Comparison of ENCODE assay signal across 8 mouse cellular contexts in genomic region chr17:5150660-5151063, GRCm38 (mm10).
A peak's percentile ranks its signal among the peaks of the same experiment; 100 is the strongest.
DNase-seq lines count a peak whose midpoint lies in the region; ATAC-seq lines count a peak whose summit lies in the region.

No protein-coding gene starts in this region.

- no peak overlapping the region for H3K4me3 ChIP-seq in kidney, embryonic 14.5 days (ENCODE audit: low read length)

- peak; percentile 77; the same call in 1 of the 2 replicates for ATAC-seq in kidney, embryonic 14.5 days (ENCODE audit: low FRiP score, low TSS enrichment)

- no peaks in the 10 kb centered on the region for H3K9me3 ChIP-seq in kidney, embryonic 14.5 days (ENCODE audit: control insufficient read depth, low read length)

- no peak overlapping the region for H3K9ac ChIP-seq in kidney, embryonic 14.5 days (ENCODE audit: low read depth, low read length)

- no peaks in the 10 kb centered on the region for H3K27me3 ChIP-seq in kidney, embryonic 14.5 days (ENCODE audit: control insufficient read depth, insufficient read depth, low read length)

- H3K36me3 ChIP-seq in kidney, embryonic 14.5 days (ENCODE audit: control insufficient read depth, insufficient read depth, low read length) = no peaks in the 10 kb centered on the region

- WGBS in kidney, embryonic 14.5 days = 51% methylated on average over 7 of the region's 7 CpGs

- H3K27ac ChIP-seq in kidney, embryonic 14.5 days (ENCODE audit: low read depth, low read length) = no peak overlapping the region

- no peak for DNase-seq in kidney, adult 9 months
- DNase-seq in adrenal gland, postnatal 36 days = peak; percentile 74
- DNase-seq in heart, adult 9 months (ENCODE audit: low spot score in 2 of 2) = peak; percentile 50 to 58
- DNase-seq in mesoderm, embryonic 11.5 days (ENCODE audit: low read depth, low spot score) = peak; percentile 56
- no peak for DNase-seq in left cerebral cortex, adult 18-20 months (ENCODE audit: low spot score in 2 of 2)
- DNase-seq in testis, postnatal 10 days (ENCODE audit: low spot score) = no peak
- no peak for DNase-seq in layer of hippocampus, adult 8-10 months (ENCODE audit: low spot score in 2 of 2)

- H3K4me2 ChIP-seq in kidney, embryonic 14.5 days (replicated peaks; ENCODE audit: low read depth, low read length) = no peak overlapping the region

- H3K4me1 ChIP-seq in kidney, embryonic 14.5 days (ENCODE audit: control insufficient read depth, insufficient read depth, low read length) = peaks cover 9% of the 10 kb centered on the region; the same call in 1 of the 2 replicates

Comparison
In these comparisons a context has a peak if more than half of its experiments do, and no peak if none do; other contexts are left out.
1. DNase-seq: peak in adrenal gland, postnatal 36 days (2 of 2), heart, adult 9 months (2 of 2) and mesoderm, embryonic 11.5 days (single experiment); none in kidney, adult 9 months (single experiment), left cerebral cortex, adult 18-20 months (0 of 2), testis, postnatal 10 days (single experiment) and layer of hippocampus, adult 8-10 months (0 of 2).